Mouse (Mus musculus) bone marrow macrophage, adult 2 months (primary cell): Measurements from ENCODE around the gene Pcare.

Experiments used
- CTCF ChIP-seq: IDR thresholded peaks from 2 replicates; pipeline ENCODE4 v1.5.1; 2012; ENCODE audit warnings: low read depth, mild to moderate bottlenecking, low read length, moderate library complexity
- POLR2A ChIP-seq: IDR thresholded peaks from 2 replicates; pipeline ENCODE4 v1.6.1; 2012; ENCODE audit warnings: mild to moderate bottlenecking, low read depth, low read length, borderline replicate concordance

DNA sequence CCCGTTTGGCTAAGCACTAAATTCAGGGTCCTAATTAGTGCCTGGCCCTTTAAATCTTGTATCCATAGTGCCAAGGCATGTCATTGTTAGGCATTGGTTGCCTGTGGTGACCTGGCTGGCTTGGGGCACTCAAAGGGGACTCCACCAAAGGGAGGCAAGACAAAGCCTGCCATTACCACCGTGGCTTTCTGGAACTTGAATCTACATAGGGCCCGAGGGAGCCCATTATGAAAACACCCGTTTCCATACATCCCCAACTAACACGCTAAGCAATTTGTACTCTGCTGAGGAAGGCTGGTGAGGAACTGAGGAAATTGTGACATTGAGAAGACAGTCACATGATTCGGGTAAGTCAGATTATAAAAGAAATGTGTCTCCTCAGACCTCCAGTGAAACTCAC lies 16.9 kb upstream of the Pcare start:
- TF ChIP-seq POLR2A (no peak), CTCF (no peak)
